In genomic region chr14:98971921-98972320, GRCm38 (mm10) we compare ENCODE assay signal across 22 mouse cellular contexts. TPM values are rescaled to one million over a fixed set of nuclear protein-coding genes. Genes with fewer than 3 reads are reported as not detected.
DNase-seq lines count a peak whose midpoint lies in the region; ATAC-seq and TF ChIP-seq lines count a peak whose summit lies in the region.
"Had no signal": no experiment of that assay in that cellular context is flagged by ENCODE, and none has a peak within 500 bp of the region (broad histone marks: within the 10 kb centered on the region; RNA-seq: fewer than 3 reads in every experiment).

No protein-coding gene starts in this region.

- no peak overlapping the region for H3K4me2 ChIP-seq in embryonic facial prominence, embryonic 12.5 days (replicated peaks)
- H3K4me2 ChIP-seq in kidney, embryonic 15.5 days, result no peak overlapping the region
- H3K4me2 ChIP-seq in midbrain, embryonic 14.5 days (ENCODE audit: low read length), result no peak overlapping the region
- no peak overlapping the region for H3K4me2 ChIP-seq in midbrain, postnatal 0 days (ENCODE audit: low read depth, low read length, poor library complexity, severe bottlenecking)
- no peak overlapping the region for H3K4me2 ChIP-seq in stomach, embryonic 14.5 days (replicated peaks; ENCODE audit: low read depth, low read length)
- H3K4me2 ChIP-seq: embryonic facial prominence, embryonic 13.5 days; forebrain, embryonic 12.5 days; heart, embryonic 15.5 days; lung, embryonic 15.5 days had no signal

- H3K4me3 ChIP-seq in embryonic facial prominence, embryonic 12.5 days, result no peak overlapping the region
- H3K4me3 ChIP-seq in embryonic facial prominence, embryonic 10.5 days, result no peak overlapping the region
- H3K4me3 ChIP-seq in kidney, embryonic 15.5 days (replicated peaks), result no peak overlapping the region
- H3K4me3 ChIP-seq in midbrain, embryonic 14.5 days (replicated peaks; ENCODE audit: low read depth, low read length), result no peak overlapping the region
- no peak overlapping the region for H3K4me3 ChIP-seq in midbrain, postnatal 0 days (ENCODE audit: low read depth, low read length)
- no peak overlapping the region for H3K4me3 ChIP-seq in stomach, embryonic 14.5 days (ENCODE audit: low read depth, low read length)
- H3K4me3 ChIP-seq: embryonic facial prominence, embryonic 13.5 days; forebrain, embryonic 12.5 days; heart, embryonic 15.5 days; lung, embryonic 15.5 days had no signal

- no peaks in the 10 kb centered on the region for H3K9me3 ChIP-seq in embryonic facial prominence, embryonic 12.5 days
- H3K9me3 ChIP-seq in embryonic facial prominence, embryonic 10.5 days, result no peaks in the 10 kb centered on the region
- no peaks in the 10 kb centered on the region for H3K9me3 ChIP-seq in kidney, embryonic 15.5 days (replicated peaks)
- no peaks in the 10 kb centered on the region for H3K9me3 ChIP-seq in midbrain, embryonic 14.5 days (ENCODE audit: control insufficient read depth, low read length)
- H3K9me3 ChIP-seq in midbrain, postnatal 0 days (ENCODE audit: low read length), result no peaks in the 10 kb centered on the region
- no peaks in the 10 kb centered on the region for H3K9me3 ChIP-seq in stomach, embryonic 14.5 days (ENCODE audit: control insufficient read depth, low read depth, low read length)
- H3K9me3 ChIP-seq: embryonic facial prominence, embryonic 13.5 days; forebrain, embryonic 12.5 days; heart, embryonic 15.5 days; lung, embryonic 15.5 days had no signal

- H3K27me3 ChIP-seq in embryonic facial prominence, embryonic 12.5 days, result no peaks in the 10 kb centered on the region
- H3K27me3 ChIP-seq in embryonic facial prominence, embryonic 10.5 days (replicated peaks; ENCODE audit: low read depth, poor library complexity, severe bottlenecking), result no peaks in the 10 kb centered on the region
- H3K27me3 ChIP-seq in kidney, embryonic 15.5 days, result no peaks in the 10 kb centered on the region
- H3K27me3 ChIP-seq in midbrain, embryonic 14.5 days (ENCODE audit: control insufficient read depth, insufficient read depth, low read length), result no peaks in the 10 kb centered on the region
- no peaks in the 10 kb centered on the region for H3K27me3 ChIP-seq in midbrain, postnatal 0 days (ENCODE audit: insufficient read depth, low read length)
- no peaks in the 10 kb centered on the region for H3K27me3 ChIP-seq in stomach, embryonic 14.5 days (ENCODE audit: control insufficient read depth, insufficient read depth, low read length)
- H3K27me3 ChIP-seq: embryonic facial prominence, embryonic 13.5 days; forebrain, embryonic 12.5 days; heart, embryonic 15.5 days; lung, embryonic 15.5 days had no signal

- no peak for ATAC-seq in embryonic facial prominence, embryonic 12.5 days (ENCODE audit: insufficient number of reproducible peaks, insufficient read depth, low FRiP score, low TSS enrichment)
- peak; percentile 81 for ATAC-seq in kidney, embryonic 15.5 days (replicated peaks; ENCODE audit: low FRiP score)
- ATAC-seq in midbrain, embryonic 14.5 days (ENCODE audit: low FRiP score, low TSS enrichment), result no peak
- ATAC-seq in midbrain, postnatal 0 days (ENCODE audit: low FRiP score), result no peak
- ATAC-seq in stomach, embryonic 14.5 days (ENCODE audit: insufficient number of reproducible peaks, insufficient read depth, low FRiP score, low read depth), result peak; percentile 56; the same call in 1 of the 2 replicates
- ATAC-seq: activated CD4-positive, CD25-positive, alpha-beta regulatory T cell, adult 4 months; hindbrain, postnatal 0 days had no signal

- no peaks in the 10 kb centered on the region for H3K4me1 ChIP-seq in embryonic facial prominence, embryonic 12.5 days
- H3K4me1 ChIP-seq in embryonic facial prominence, embryonic 10.5 days, result no peaks in the 10 kb centered on the region
- H3K4me1 ChIP-seq in kidney, embryonic 15.5 days, result peaks cover 9% of the 10 kb centered on the region
- H3K4me1 ChIP-seq in midbrain, embryonic 14.5 days (ENCODE audit: control insufficient read depth, insufficient read depth, low read length), result no peaks in the 10 kb centered on the region
- H3K4me1 ChIP-seq in midbrain, postnatal 0 days (ENCODE audit: insufficient read depth, low read length), result no peaks in the 10 kb centered on the region
- no peaks in the 10 kb centered on the region for H3K4me1 ChIP-seq in stomach, embryonic 14.5 days (ENCODE audit: control insufficient read depth, insufficient read depth, low read length)
- H3K4me1 ChIP-seq: lung, embryonic 15.5 days had no signal

- 0 out of 2 replicates have a peak overlapping the region, but pooled peaks have one; percentile 2 for H3K27ac ChIP-seq in embryonic facial prominence, embryonic 12.5 days
- H3K27ac ChIP-seq in embryonic facial prominence, embryonic 10.5 days (replicated peaks), result no peak overlapping the region
- peak overlapping the region; percentile 37; the same call in 1 of the 2 replicates for H3K27ac ChIP-seq in kidney, embryonic 15.5 days
- no peak overlapping the region for H3K27ac ChIP-seq in midbrain, embryonic 14.5 days (replicated peaks; ENCODE audit: low read depth, low read length)
- H3K27ac ChIP-seq in midbrain, postnatal 0 days (ENCODE audit: low read depth, low read length), result no peak overlapping the region
- H3K27ac ChIP-seq in stomach, embryonic 14.5 days (ENCODE audit: low read length), result no peak overlapping the region
- H3K27ac ChIP-seq: embryonic facial prominence, embryonic 13.5 days; forebrain, embryonic 12.5 days; heart, embryonic 15.5 days; hindbrain, postnatal 0 days; lung, embryonic 15.5 days had no signal

- H3K36me3 ChIP-seq in embryonic facial prominence, embryonic 12.5 days, result no peaks in the 10 kb centered on the region
- no peaks in the 10 kb centered on the region for H3K36me3 ChIP-seq in embryonic facial prominence, embryonic 10.5 days (replicated peaks)
- no peaks in the 10 kb centered on the region for H3K36me3 ChIP-seq in kidney, embryonic 15.5 days
- H3K36me3 ChIP-seq in midbrain, embryonic 14.5 days (ENCODE audit: control insufficient read depth, insufficient read depth, low read length), result no peaks in the 10 kb centered on the region
- no peaks in the 10 kb centered on the region for H3K36me3 ChIP-seq in midbrain, postnatal 0 days (ENCODE audit: insufficient read depth, low read length)
- H3K36me3 ChIP-seq in stomach, embryonic 14.5 days (ENCODE audit: control insufficient read depth, insufficient read depth, low read length), result no peaks in the 10 kb centered on the region
- H3K36me3 ChIP-seq: embryonic facial prominence, embryonic 13.5 days; forebrain, embryonic 12.5 days; heart, embryonic 15.5 days; lung, embryonic 15.5 days had no signal

- no peak for TF ChIP-seq CTCF in midbrain, postnatal 0 days (IDR thresholded peaks at IDR 0.05)

- DNase-seq in embryonic facial prominence, embryonic 10.5 days (ENCODE audit: low spot score), result no peak
- DNase-seq in kidney, adult 18-20 months, result no peak
- peak; percentile 35 for DNase-seq in midbrain, embryonic 14.5 days
- DNase-seq in midbrain, postnatal 0 days (ENCODE audit: low spot score), result no peak
- no peak for DNase-seq in gastrocnemius, postnatal 25 days
- DNase-seq: adrenal gland, postnatal 36 days; cerebellum, postnatal 10 days; liver; right cerebral cortex, postnatal 14 days; thymus, postnatal 36 days had no signal

- WGBS in embryonic facial prominence, embryonic 12.5 days, result 43% methylated on average over 4 of the region's 4 CpGs
- WGBS in embryonic facial prominence, embryonic 10.5 days, result 40% methylated on average over 4 of the region's 4 CpGs
- 17% methylated on average over 4 of the region's 4 CpGs for WGBS in kidney, embryonic 15.5 days
- WGBS in midbrain, embryonic 14.5 days, result 17% methylated on average over 4 of the region's 4 CpGs
- WGBS in midbrain, postnatal 0 days, result 31% methylated on average over 4 of the region's 4 CpGs
- WGBS in stomach, embryonic 14.5 days, result 14% methylated on average over 4 of the region's 4 CpGs

- H3K9ac ChIP-seq in embryonic facial prominence, embryonic 12.5 days, result no peak overlapping the region
- H3K9ac ChIP-seq in kidney, embryonic 15.5 days, result no peak overlapping the region
- H3K9ac ChIP-seq in midbrain, embryonic 14.5 days (replicated peaks; ENCODE audit: low read length), result no peak overlapping the region
- no peak overlapping the region for H3K9ac ChIP-seq in midbrain, postnatal 0 days (replicated peaks; ENCODE audit: low read length, poor library complexity, severe bottlenecking)
- no peak overlapping the region for H3K9ac ChIP-seq in stomach, embryonic 14.5 days (replicated peaks; ENCODE audit: low read depth, low read length)
- H3K9ac ChIP-seq: embryonic facial prominence, embryonic 13.5 days; forebrain, embryonic 12.5 days; heart, embryonic 15.5 days; lung, embryonic 15.5 days had no signal

RNA-seq across cellular contexts. Expression of gene Rpl36a-ps1, which starts 22.2 kb away (rescaled TPM):
- polyA plus RNA-seq in embryonic facial prominence, embryonic 12.5 days (2016; fragmentation: Nextera tagmentation; extraction: Ambion mirVana), result 2.0 and 2.7 TPM in 2 replicates
- polyA plus RNA-seq in embryonic facial prominence, embryonic 10.5 days (2016; fragmentation: Nextera tagmentation; extraction: Ambion mirVana), result 1.4 TPM in 1 of 2 replicates, not detected in the other
- polyA plus RNA-seq in kidney, embryonic 15.5 days (2015; fragmentation: Nextera tagmentation; extraction: Ambion mirVana), result 2.0 and 2.7 TPM in 2 replicates
- 0.72 TPM in 1 of 2 replicates, not detected in the other for polyA plus RNA-seq in midbrain, embryonic 14.5 days (2014; fragmentation: Nextera tagmentation; extraction: Ambion mirVana)
- total RNA-seq in midbrain, postnatal 0 days (2014; rRNA removed), result not detected in 2 replicates
- 0.90 TPM in 1 of 2 replicates, not detected in the other for polyA plus RNA-seq in midbrain, postnatal 0 days (2015; fragmentation: Nextera tagmentation; extraction: Ambion mirVana)
- 1.5 and 1.7 TPM in 2 replicates for polyA plus RNA-seq in stomach, embryonic 14.5 days (2014; fragmentation: Nextera tagmentation; extraction: Ambion mirVana)
- total RNA-seq in gastrocnemius, postnatal 25 days (2021), result 1 to 10 TPM; 1.5 to 2.7 TPM
- total RNA-seq: hindbrain, postnatal 0 days; left cerebral cortex, adult 18-20 months had no signal
- polyA plus RNA-seq: gonadal fat pad, adult 2 months; hindbrain, postnatal 0 days; testis, adult 2 months had no signal

Comparison
In these comparisons a context has a peak if more than half of its experiments do, and no peak if none do; other contexts are left out.
1. H3K27ac ChIP-seq: peak in embryonic facial prominence, embryonic 12.5 days (single experiment) and kidney, embryonic 15.5 days (single experiment); none in embryonic facial prominence, embryonic 10.5 days (single experiment), midbrain, embryonic 14.5 days (single experiment), midbrain, postnatal 0 days (single experiment) and stomach, embryonic 14.5 days (single experiment).
2. ATAC-seq: peak in kidney, embryonic 15.5 days (single experiment) and stomach, embryonic 14.5 days (single experiment); none in embryonic facial prominence, embryonic 12.5 days (single experiment), midbrain, embryonic 14.5 days (single experiment) and midbrain, postnatal 0 days (single experiment).